Mouse (Mus musculus): ENCODE measurements around the gene Hes3. TPM values are rescaled to one million over a fixed set of nuclear protein-coding genes. Genes with fewer than 3 reads are reported as not detected.

The Hes3 gene
- polyA plus RNA-seq, 1 experiment from 2014 or later: 9.2 TPM

- DNase-seq (ENCODE audit: low spot score): peak; percentile 69
- Histone ChIP-seq H3K27me3 (ENCODE audit: insufficient read depth, poor library complexity, severe bottlenecking) (peaks cover 98% of the 10 kb centered on the region), H3K9me3 (no peaks in the 10 kb centered on the region), H3K27ac (0 out of 2 replicates have a peak overlapping the region, but pooled peaks have one; percentile 62), H3K4me1 (replicated peaks) (peaks cover 76% of the 10 kb centered on the region), H3K36me3 (no peaks in the 10 kb centered on the region), H3K4me3 (peak overlapping the region; percentile 42)
- WGBS: 1% methylated on average over 32 of the region's 32 CpGs
Measured at GRCm38 (mm10) chr4:152286183-152286582, 5.3 kb downstream of the Hes3 start.

- H3K27ac ChIP-seq: no peak overlapping the region
Measured at GRCm38 (mm10) chr4:152285505-152285904, 6.0 kb downstream of the Hes3 start.

DNA sequence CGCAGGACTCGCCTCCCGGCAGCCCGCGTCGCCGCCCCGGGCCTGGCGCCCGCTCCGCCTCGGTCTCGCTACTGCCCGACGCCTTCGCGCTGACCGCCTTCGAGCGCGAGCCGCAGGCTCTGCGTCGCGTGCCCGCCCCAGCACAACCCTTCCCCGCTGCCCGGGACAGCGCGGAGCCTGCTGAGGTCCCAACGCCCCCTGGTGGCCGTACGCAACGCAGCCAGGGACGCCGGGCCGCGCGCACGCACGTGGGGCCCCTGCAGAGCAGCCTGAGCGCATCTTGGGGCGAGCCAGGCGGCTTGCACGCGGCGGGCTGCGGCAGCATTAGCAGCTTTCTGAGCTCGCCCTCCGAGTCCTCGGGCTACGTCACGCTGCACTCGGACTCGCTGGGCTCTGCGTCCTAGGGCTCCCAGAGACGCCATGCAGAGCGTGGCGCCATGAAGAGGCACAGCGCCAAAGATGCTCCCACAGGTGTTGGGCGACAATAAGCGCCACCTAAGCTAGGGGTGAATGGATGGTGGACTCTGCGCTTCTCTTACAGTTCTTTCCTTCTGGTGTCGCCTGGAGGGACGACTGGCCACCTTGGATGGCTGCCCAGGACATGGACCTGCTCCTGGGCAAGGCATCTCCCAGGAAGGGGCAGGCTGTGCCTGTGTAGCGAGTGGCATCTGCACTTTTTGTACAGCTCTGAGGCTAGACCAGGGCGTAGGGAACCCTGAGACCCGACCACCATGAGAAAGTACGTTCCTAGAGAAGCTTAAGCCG, 8.1 kb downstream of the Hes3 start:
- H3K27me3 ChIP-seq (ENCODE audit: insufficient read depth, poor library complexity, severe bottlenecking): peaks cover 100% of the 10 kb centered on the region
- H3K4me1 ChIP-seq (replicated peaks): peaks cover 55% of the 10 kb centered on the region
- peaks cover 21% of the 10 kb centered on the region for H3K36me3 ChIP-seq
- WGBS: 5% methylated on average over 70 of the region's 70 CpGs
- peak overlapping the region; percentile 20; the same call in 1 of the 2 replicates for H3K27ac ChIP-seq
- H3K9me3 ChIP-seq: no peaks in the 10 kb centered on the region
- DNase-seq (ENCODE audit: low spot score): peak; percentile 87
- H3K4me3 ChIP-seq: peak overlapping the region; percentile 46

More at GRCm38 (mm10) chr4:152285505-152285904, 6.0 kb downstream of the Hes3 start:
- Histone ChIP-seq H3K4me1 (replicated peaks) (peaks cover 69% of the 10 kb centered on the region), H3K27me3 (ENCODE audit: insufficient read depth, poor library complexity, severe bottlenecking) (peaks cover 98% of the 10 kb centered on the region), H3K36me3 (peaks cover 4% of the 10 kb centered on the region; the same call in 1 of the 2 replicates), H3K9me3 (no peaks in the 10 kb centered on the region), H3K4me3 (no peak overlapping the region)
- 4% methylated on average over 10 of the region's 10 CpGs for WGBS
- DNase-seq (ENCODE audit: low spot score): peak; percentile 61

DNA sequence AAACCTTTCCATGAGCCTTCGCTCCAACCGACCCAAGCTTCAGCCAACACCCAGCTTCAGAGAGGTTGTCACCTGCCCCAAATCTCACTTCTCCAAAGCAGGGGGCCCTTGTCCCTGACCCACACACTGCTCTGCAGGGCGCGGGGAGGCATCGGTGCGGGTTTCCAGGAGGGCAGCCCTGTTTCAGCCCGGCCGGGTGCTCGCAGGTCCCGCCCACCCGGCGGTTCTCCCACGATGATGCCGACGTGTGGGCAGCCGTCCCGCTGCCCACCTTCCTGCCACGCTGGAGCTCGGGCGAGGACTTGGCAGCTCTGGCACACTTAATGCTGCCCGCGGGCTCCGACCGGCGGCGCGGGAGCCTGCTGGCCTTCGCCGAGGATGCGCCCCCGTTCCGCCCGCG, 8.7 kb downstream of the Hes3 start:
- Histone ChIP-seq H3K27me3 (ENCODE audit: insufficient read depth, poor library complexity, severe bottlenecking) (peaks cover 93% of the 10 kb centered on the region), H3K36me3 (peaks cover 21% of the 10 kb centered on the region), H3K9me3 (peaks cover 3% of the 10 kb centered on the region; the same call in 1 of the 2 replicates), H3K27ac (peak overlapping the region; percentile 20; the same call in 1 of the 2 replicates), H3K4me1 (replicated peaks) (peaks cover 49% of the 10 kb centered on the region), H3K4me3 (peak overlapping the region; percentile 46)
- DNase-seq (ENCODE audit: low spot score): no peak
- WGBS: 21% methylated on average over 34 of the region's 34 CpGs

DNA sequence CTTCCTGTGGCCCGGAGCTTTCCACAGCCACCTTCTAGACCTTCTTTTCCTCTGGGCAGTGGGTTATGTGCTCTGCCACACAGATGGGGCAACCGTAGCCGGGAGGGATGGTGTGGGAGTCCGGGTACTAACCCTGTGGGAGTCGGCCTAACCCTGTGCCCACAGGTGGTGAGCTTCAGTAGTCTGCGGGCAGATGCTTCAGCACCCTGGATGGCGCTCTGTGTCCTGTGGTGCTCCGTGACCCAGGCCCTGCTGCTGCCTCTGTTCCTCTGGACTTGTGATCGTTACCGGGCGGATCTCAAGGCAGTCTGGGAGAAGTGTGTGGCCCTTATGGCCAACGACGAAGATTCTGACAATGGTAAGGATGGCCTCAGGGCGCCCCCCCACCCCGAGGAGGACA, 9.9 kb downstream of the Hes3 start:
- H3K4me1 ChIP-seq (replicated peaks): peaks cover 42% of the 10 kb centered on the region
- peaks cover 3% of the 10 kb centered on the region; the same call in 1 of the 2 replicates for H3K9me3 ChIP-seq
- H3K27me3 ChIP-seq (ENCODE audit: insufficient read depth, poor library complexity, severe bottlenecking): peaks cover 93% of the 10 kb centered on the region
- 51% methylated on average over 15 of the region's 15 CpGs for WGBS
- H3K27ac ChIP-seq: no peak overlapping the region
- H3K4me3 ChIP-seq: no peak overlapping the region
- peaks cover 23% of the 10 kb centered on the region for H3K36me3 ChIP-seq
- DNase-seq (ENCODE audit: low spot score): no peak

- Histone ChIP-seq H3K4me1 (replicated peaks) (peaks cover 53% of the 10 kb centered on the region), H3K27me3 (ENCODE audit: insufficient read depth, poor library complexity, severe bottlenecking) (peaks cover 93% of the 10 kb centered on the region), H3K27ac (no peak overlapping the region), H3K36me3 (peaks cover 23% of the 10 kb centered on the region), H3K4me3 (no peak overlapping the region), H3K9me3 (peaks cover 3% of the 10 kb centered on the region; the same call in 1 of the 2 replicates)
- DNase-seq (ENCODE audit: low spot score): no peak
- WGBS: 92% methylated on average over 23 of the region's 23 CpGs
Measured at GRCm38 (mm10) chr4:152278986-152279385, 12.5 kb downstream of the Hes3 start.

- no peak for DNase-seq (ENCODE audit: low spot score)
- WGBS: 67% methylated on average over 2 of the region's 2 CpGs
- Histone ChIP-seq H3K4me3 (no peak overlapping the region), H3K27ac (no peak overlapping the region), H3K27me3 (ENCODE audit: insufficient read depth, poor library complexity, severe bottlenecking) (peaks cover 93% of the 10 kb centered on the region), H3K4me1 (replicated peaks) (peaks cover 56% of the 10 kb centered on the region), H3K36me3 (peaks cover 23% of the 10 kb centered on the region), H3K9me3 (peaks cover 3% of the 10 kb centered on the region; the same call in 1 of the 2 replicates)
Measured at GRCm38 (mm10) chr4:152277916-152278315, 13.5 kb downstream of the Hes3 start.

GRCm38 (mm10) chr4:152276389-152277347, 14.8 kb downstream of the Hes3 start:
- Histone ChIP-seq H3K36me3 (peaks cover 23% of the 10 kb centered on the region), H3K4me3 (no peak overlapping the region), H3K9me3 (peaks cover 3% of the 10 kb centered on the region; the same call in 1 of the 2 replicates), H3K27ac (no peak overlapping the region), H3K27me3 (ENCODE audit: insufficient read depth, poor library complexity, severe bottlenecking) (peaks cover 93% of the 10 kb centered on the region), H3K4me1 (replicated peaks) (peaks cover 56% of the 10 kb centered on the region)
- peak; percentile 59 for DNase-seq (ENCODE audit: low spot score)
- WGBS: 53% methylated on average over 10 of the region's 10 CpGs

DNA sequence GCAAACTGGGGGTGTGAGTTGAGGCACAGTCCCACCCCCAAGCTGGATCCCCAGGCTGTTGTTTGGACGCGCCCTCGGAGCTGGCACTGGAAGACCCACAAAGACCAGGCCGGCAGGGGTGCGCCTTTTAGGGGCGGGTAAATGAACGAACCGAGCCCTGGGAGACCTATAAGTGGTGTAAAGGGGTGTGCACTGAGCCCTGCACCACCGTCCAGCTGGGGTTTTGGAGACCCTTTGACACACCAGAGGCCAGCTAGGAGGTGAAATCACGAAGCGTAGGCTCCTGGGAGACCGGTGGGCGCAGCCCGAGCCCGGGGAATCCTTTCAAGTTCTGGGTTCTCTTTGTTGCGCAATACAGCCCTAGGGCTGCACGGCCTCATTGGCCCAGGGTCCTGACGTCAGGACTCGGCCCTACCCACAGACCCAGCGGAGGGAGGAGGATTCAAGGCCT, 16.8 kb downstream of the Hes3 start:
- Histone ChIP-seq H3K27me3 (ENCODE audit: insufficient read depth, poor library complexity, severe bottlenecking) (peaks cover 88% of the 10 kb centered on the region), H3K9me3 (peaks cover 3% of the 10 kb centered on the region; the same call in 1 of the 2 replicates), H3K27ac (peak overlapping the region; percentile 89)

DNA sequence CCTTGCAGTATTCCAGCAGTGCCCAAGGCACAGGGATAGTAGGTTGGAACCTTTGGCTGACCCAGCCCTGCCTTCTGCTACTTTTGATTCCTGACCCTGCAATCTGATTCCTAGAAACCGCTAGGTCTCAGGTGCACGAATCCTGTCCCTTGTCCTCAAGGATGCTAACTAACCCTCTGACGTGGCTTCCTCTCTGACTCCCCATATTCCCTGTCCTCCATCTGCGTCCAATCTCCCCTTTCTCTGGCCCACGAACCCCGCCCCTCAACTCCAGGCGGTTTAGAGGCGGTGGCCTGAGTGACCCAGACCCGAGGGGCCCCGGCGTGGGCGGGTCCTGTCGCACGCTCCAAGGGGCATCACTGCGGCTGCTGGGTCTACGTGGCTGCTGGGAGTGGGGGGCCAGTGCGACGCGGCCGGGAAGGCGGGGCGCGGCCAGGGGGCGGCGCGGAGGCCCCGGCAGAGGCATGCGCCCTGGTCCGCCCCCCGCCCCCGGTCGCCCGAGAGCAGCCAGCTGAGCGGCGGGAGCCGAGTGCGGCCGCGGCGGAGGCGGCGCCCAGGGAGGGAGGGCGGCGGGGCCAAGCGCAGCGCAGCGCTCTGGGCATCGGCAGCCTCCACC, 17.7 kb downstream of the Hes3 start, which contains the start of gene Gpr153:
Gene Gpr153, plus strand, starts transcription at position 612 of the 616 bp plus-strand sequence.
- H3K27ac ChIP-seq: peak within 1 kb of the TSS; percentile 89
- 0 out of 2 replicates have a peak, but pooled peaks cover 8% of the 10 kb centered on the region for H3K36me3 ChIP-seq
- peaks cover 78% of the 10 kb centered on the region for H3K4me1 ChIP-seq (replicated peaks)
- under 1% methylated on average over 48 of the region's 48 CpGs for WGBS
- peak; percentile 73 for DNase-seq (ENCODE audit: low spot score)
- H3K27me3 ChIP-seq (ENCODE audit: insufficient read depth, poor library complexity, severe bottlenecking): peaks cover 81% of the 10 kb centered on the region
- H3K4me3 ChIP-seq: peak within 1 kb of the TSS; percentile 71
- H3K9me3 ChIP-seq: peaks cover 3% of the 10 kb centered on the region; the same call in 1 of the 2 replicates

More for the DNA sequence above, 16.8 kb downstream of the Hes3 start:
- under 1% methylated on average over 20 of the region's 20 CpGs for WGBS
- H3K36me3 ChIP-seq: peaks cover 11% of the 10 kb centered on the region
- H3K4me1 ChIP-seq (replicated peaks): peaks cover 69% of the 10 kb centered on the region
- H3K4me3 ChIP-seq: peak overlapping the region; percentile 71
- DNase-seq (ENCODE audit: low spot score): peak; percentile 58

DNA sequence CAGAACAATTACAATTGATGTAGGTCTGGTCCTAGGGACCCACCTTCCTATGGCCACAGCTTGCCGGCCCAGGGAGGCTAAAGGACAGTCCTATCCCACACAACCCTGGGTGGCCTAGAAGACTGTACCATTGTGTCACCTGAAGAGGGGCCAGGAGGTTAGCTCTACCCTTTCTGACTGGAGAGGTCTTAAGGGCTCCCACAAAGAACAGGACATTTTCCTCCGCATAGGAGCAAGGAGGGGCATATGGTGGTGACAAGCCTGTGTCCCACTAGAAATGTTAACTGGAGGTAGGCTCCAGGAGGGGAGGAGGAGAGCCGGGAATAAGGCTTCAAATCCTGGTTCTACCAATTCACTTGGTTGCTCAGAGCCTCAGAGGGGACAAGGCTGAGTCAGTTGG, 18.3 kb downstream of the Hes3 start:
- Histone ChIP-seq H3K27me3 (ENCODE audit: insufficient read depth, poor library complexity, severe bottlenecking) (peaks cover 78% of the 10 kb centered on the region), H3K4me3 (peak overlapping the region; percentile 71), H3K36me3 (peaks cover 12% of the 10 kb centered on the region), H3K27ac (peak overlapping the region; percentile 89), H3K9me3 (peaks cover 3% of the 10 kb centered on the region; the same call in 1 of the 2 replicates), H3K4me1 (replicated peaks) (peaks cover 83% of the 10 kb centered on the region)
- 26% methylated on average over 3 of the region's 3 CpGs for WGBS
- DNase-seq (ENCODE audit: low spot score): peak; percentile 19

All from hindbrain, embryonic 10.5 days (tissue).